Mouse (Mus musculus): ENCODE data around the gene Smim6.

Smim6 gene

GRCm38 (mm10) chr11:115901338-115902161, 10.3 kb upstream of the Smim6 start:
- no peak for DNase-seq (ENCODE audit: low read depth)

- DNase-seq (ENCODE audit: low read depth) = no peak
These were observed 9.6 kb upstream of the Smim6 start for GRCm38 (mm10) chr11:115902177-115902576.

DNA sequence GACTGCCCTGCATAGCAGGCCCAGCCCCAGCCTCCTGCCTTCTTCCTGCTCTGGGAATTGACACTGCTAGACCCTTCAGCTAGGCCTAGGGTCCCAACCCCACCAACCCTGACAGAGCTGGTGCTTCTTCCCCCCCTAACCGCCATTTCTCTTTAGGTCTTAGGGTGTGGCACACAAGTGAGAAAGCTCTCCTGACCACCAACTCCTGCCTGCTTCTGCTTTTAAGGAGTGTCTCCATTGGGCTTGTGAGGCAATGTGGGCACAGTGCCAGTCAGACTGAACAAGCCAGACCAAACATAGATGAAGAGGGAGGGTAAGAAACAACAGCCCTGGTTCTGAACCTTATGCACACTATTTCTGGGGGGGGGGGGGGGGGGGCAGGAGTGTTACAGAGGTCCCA, 9.0 kb upstream of the Smim6 start:
- DNase-seq (ENCODE audit: low read depth) = peak; percentile 31

- DNase-seq (ENCODE audit: low read depth) = no peak
These were observed 8.2 kb upstream of the Smim6 start for GRCm38 (mm10) chr11:115903384-115904230.

DNA sequence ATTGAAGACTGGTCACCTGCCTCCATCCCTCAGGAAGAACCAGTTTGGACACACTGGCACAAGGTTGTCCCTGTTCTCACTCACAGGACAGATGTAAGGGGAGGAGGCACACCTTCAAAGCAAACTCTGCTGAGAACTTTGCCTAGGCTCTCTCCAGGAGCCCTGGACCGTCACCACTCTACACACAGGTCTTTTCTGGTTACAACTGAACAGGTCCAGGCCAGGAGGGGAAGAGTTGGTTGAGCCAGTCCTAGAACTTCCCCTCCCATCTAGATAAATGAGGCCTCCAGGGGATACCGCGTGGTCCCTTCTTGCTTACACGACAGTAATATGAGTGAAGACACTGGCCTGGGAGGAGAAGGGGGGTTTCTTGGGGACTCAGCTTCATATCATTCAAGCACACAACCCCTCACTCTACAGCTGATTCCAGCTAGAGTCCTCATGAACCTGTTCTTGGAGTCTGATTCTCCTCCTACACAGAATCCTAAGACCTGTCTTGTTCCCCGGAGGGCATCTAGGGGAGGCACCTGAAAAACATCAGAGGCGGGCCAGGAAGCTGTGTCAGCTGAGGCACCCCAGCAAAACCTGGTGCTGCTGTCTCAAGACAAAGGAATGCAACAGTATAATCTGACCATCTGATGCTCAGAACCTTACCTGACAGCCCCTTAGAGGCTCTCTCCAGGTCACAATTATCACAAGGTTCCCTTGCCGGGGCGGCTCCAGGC, 7.4 kb upstream of the Smim6 start:
- no peak for DNase-seq (ENCODE audit: low read depth)

GRCm38 (mm10) chr11:115904956-115905790, 6.6 kb upstream of the Smim6 start:
- no peak for DNase-seq (ENCODE audit: low read depth)

DNA sequence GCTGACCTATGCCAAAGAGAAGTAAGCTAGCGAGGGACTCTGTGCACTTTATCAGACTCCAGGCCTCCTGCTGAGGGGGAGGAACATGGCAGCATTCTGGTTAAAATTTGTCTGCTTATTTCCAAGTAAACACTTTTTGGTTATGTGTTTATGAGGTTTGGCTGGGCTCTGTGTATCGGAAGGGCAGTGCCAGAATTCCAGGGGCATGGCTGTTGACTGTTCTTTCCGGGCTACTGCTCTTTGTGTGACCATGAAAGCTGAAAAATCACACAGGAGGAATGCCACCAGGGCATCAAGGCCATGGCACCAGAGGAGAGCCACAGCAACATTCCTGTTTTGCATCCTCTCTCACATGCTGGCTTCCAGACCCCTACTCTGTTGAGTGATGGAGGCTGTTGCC, 5.7 kb upstream of the Smim6 start:
- no peak for DNase-seq (ENCODE audit: low read depth)

- DNase-seq (ENCODE audit: low read depth) = no peak
These were observed 5.3 kb upstream of the Smim6 start for GRCm38 (mm10) chr11:115906521-115906920.

DNA sequence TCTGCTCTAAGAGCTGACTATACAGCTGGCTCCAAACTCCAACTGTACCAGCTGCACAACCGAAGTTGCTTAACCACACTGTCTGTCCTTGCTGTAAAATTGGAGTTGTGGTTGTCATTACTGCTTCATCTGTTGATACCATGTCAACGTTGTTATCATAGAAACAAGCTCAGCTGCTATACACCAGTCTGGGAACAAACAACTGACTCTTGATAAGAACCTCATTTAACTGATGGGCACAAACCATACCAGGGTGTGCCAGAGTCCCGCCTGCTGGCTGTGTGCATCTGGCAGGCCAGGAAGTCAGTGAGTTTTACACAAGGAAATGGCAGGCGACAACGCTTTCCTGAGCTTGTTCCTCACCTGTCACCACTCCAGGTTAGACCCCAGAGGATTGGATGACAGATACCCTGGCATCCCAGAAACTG, 669 bp upstream of the Smim6 start:
- DNase-seq (ENCODE audit: low read depth) = no peak

GRCm38 (mm10) chr11:115916579-115916978, 4.8 kb downstream of the Smim6 start:
- DNase-seq (ENCODE audit: low read depth) = no peak

- DNase-seq (ENCODE audit: low read depth) = no peak
These were observed 6.8 kb downstream of the Smim6 start for GRCm38 (mm10) chr11:115918637-115919036.

DNA sequence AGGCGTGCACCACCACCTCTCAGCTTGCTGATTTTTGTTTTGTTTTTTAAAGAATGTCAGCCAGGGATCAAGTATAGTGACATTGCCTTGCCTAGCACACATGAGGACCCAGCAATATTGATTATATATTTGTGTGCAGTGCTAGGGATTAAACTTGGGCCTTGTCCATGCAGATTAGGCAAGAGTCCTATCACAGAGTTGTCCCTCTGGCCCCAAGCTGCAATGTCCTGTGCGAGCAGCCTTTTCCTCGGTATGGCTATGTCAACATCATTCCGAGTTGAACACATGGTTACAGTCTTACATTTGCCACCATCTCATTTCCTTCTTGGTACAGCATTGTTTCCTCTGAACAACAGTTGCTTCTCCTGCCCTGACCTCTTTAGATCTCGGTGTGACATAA, 7.3 kb downstream of the Smim6 start:
- no peak for DNase-seq (ENCODE audit: low read depth)

GRCm38 (mm10) chr11:115920110-115920818, 8.4 kb downstream of the Smim6 start:
- peak; percentile 44 for DNase-seq (ENCODE audit: low read depth)

DNA sequence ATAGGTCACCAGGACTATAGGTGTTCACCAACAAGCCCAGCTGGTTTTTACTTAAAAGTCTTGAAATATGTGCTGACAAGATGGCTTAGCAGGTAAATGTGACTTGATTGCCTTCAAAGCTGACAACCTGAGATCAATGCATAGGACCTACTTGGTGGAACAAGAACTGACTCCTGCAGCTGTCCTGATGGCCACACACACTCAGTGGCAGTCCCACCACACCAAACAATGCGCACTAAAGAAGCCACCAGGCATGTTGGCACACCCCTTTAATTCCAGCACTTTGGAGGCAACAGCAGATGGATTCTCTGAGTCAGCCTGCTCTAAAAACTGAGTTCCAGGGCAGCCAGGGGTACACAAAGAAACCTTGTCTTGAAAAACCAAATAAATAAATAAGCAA, 10.2 kb downstream of the Smim6 start:
- DNase-seq (ENCODE audit: low read depth) = no peak

DNA sequence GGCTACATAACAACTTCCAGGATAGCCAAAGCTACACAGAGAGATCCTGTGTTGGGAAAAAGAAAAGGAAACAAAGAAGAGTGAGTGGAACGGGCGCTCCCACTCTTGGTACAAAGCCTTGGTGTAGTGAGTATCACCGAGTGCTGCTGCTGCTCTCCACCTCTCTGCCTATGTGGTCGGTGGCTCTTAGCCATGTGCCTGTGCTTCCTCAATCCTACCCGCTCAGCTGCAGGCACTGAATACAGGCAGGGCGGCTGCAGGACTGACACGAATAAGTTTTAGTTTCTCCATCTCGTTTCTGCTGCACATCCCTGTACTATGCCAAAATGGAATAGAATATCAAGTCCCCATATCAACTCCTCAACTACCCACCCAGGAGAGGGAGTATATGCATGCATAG, 17.2 kb downstream of the Smim6 start:
- DNase-seq (ENCODE audit: low read depth) = no peak

- no peak for DNase-seq (ENCODE audit: low read depth)
These were observed 18.0 kb downstream of the Smim6 start for GRCm38 (mm10) chr11:115929818-115930217.

DNA sequence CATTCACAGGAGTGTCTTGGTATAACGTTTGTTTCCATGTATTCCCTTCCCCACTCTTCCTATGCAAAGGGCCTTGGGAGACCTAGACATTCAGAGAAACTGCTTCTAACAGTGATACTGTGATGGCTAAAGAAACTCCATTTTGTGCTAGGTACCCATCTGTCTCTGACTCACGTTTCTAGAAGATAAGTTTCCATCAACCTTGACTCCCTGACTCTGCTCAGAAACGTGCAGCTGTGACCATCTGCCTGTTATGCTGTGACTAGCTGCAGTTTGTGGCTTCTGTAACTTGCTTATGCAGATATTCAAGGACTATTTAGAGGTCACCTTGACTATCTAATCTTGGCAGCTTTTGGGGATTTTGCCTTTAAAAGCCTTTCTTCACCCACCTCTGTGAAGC, 19.4 kb downstream of the Smim6 start:
- no peak for DNase-seq (ENCODE audit: low read depth)

DNA sequence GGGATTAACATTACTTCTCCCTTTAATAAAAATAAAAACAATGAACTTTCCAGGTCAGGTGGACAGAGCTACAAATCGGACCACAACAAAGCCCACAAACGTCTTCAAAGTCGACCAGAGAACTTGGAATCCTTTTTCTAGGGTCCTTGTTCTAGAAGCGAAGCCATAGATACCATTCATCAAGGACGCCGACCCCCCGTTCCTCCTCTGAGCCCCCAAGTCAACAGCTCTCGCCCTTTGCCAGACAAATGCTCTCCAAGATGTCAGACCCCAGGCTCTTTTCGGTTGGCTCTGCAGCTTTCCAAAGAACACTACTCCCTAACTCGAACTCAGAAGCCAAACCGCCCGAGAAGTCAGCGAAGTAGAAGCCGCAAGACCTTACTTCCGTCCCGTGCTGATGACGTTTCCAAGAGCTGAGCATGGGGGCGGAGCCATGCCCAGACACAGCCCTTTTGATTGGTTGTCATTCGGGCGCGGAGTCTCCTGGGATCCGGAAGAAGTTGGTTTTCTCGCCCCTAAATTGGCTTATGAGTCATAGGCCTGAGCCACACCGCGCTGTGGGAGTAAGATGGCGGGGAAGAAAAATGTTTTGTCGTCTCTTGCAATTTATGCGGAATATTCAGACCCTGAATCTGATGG, 21.4 kb downstream of the Smim6 start, which contains the start of the genes Sap30bp and Recql5:
Gene Sap30bp (plus strand): TSS at position 175 of the 639 bp plus-strand sequence.
Gene Recql5 (minus strand): TSS at position 370 of the 639 bp plus-strand sequence.
- peak; percentile 99 for DNase-seq (ENCODE audit: low read depth)

- no peak for DNase-seq (ENCODE audit: low read depth)
These were observed 21.9 kb downstream of the Smim6 start for GRCm38 (mm10) chr11:115933747-115934110.

DNA sequence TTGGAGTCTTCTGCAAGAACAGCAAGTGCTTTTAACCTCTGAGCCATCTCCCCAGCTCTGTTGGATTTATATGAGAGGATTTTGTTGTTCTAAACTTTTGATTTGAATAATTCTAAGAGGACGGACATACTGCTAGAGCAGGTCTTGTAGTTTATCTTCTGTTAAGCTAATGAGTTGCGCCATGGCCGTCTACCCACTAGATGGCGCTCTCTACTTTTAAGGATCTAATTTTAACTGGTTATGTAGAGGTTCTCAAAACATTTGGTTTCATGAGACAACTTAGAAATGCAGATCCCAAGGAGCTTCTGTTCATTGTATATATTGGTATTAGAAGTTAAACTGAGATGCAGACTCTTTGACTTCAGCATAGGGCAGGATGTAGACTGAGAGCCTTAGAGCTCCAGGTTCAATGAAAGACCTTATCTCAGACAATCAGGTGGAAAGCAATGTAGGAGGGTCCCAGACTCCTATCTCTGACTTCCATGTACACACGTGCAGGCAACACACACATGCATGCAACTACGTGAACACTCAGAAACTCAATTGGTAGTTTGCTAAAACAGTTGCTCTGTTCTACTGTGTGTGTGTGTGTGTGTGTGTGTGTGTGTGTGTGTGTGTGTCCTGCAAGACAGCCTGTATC, 28.0 kb downstream of the Smim6 start:
- no peak for DNase-seq (ENCODE audit: low read depth)

Measured in fibroblast of lung, adult 2 months (primary cell).